Mouse (Mus musculus) cerebral cortex, adult 2 months (tissue): ENCODE measurements around the gene Zfp369.

Source experiments
- WGBS: fragments of 180-500 bp; shearing (Covaris S2); methylation state at CpG from one replicate; pipeline ENCODE4 v1.1.7; 2018; 5-methylcytosine and 5-hydroxymethylcytosine counted together

Gene Zfp369

GRCm38 (mm10) chr13:65278383-65279341, at the start of gene Zfp369:
Zfp369 (plus strand) TSS chr13:65278814.
- WGBS = under 1% methylated on average over 50 of the region's 50 CpGs

GRCm38 (mm10) chr13:65237211-65237610, 41.4 kb upstream of the Zfp369 start:
- 81% methylated on average over 9 of the region's 9 CpGs for WGBS

- WGBS = under 1% methylated on average over 28 of the region's 28 CpGs
Measured at GRCm38 (mm10) chr13:65240509-65241098, 38.0 kb upstream of the Zfp369 start.

- WGBS = under 1% methylated on average over 45 of the region's 45 CpGs
Measured at GRCm38 (mm10) chr13:65241099-65241626, 37.5 kb upstream of the Zfp369 start.

GRCm38 (mm10) chr13:65241627-65242318, 36.8 kb upstream of the Zfp369 start:
- WGBS = 3% methylated on average over 51 of the region's 51 CpGs

GRCm38 (mm10) chr13:65242319-65242787, 36.3 kb upstream of the Zfp369 start:
- WGBS = 35% methylated on average over 27 of the region's 27 CpGs

GRCm38 (mm10) chr13:65243273-65243672, 35.3 kb upstream of the Zfp369 start:
- WGBS = 93% methylated on average over 4 of the region's 4 CpGs

- 24% methylated on average over 36 of the region's 36 CpGs for WGBS
Measured at GRCm38 (mm10) chr13:65258175-65258954, 20.2 kb upstream of the Zfp369 start.

GRCm38 (mm10) chr13:65259239-65259638, 19.4 kb upstream of the Zfp369 start, which contains the start of gene Gm10775:
Gm10775 (plus strand) TSS chr13:65259539.
- WGBS = 48% methylated on average over 29 of the region's 29 CpGs

GRCm38 (mm10) chr13:65262086-65262485, 16.5 kb upstream of the Zfp369 start:
- WGBS = 97% methylated on average over 5 of the region's 5 CpGs

- 13% methylated on average over 9 of the region's 9 CpGs for WGBS
Measured at GRCm38 (mm10) chr13:65277994-65278382, 626 bp upstream of the Zfp369 start.

- 94% methylated on average over 2 of the region's 2 CpGs for WGBS
Measured at GRCm38 (mm10) chr13:65286771-65287170, 8.2 kb downstream of the Zfp369 start.

GRCm38 (mm10) chr13:65296354-65296753, 17.7 kb downstream of the Zfp369 start:
- over 99% methylated on average over 4 of the region's 4 CpGs for WGBS

GRCm38 (mm10) chr13:65310849-65311248, 32.2 kb downstream of the Zfp369 start:
- WGBS = 33% methylated on average over 12 of the region's 12 CpGs

- 29% methylated on average over 27 of the region's 27 CpGs for WGBS
Measured at GRCm38 (mm10) chr13:65311311-65311755, 32.7 kb downstream of the Zfp369 start.

GRCm38 (mm10) chr13:65311826-65312225, 33.2 kb downstream of the Zfp369 start:
- WGBS = 93% methylated on average over 9 of the region's 9 CpGs

GRCm38 (mm10) chr13:65348501-65348900, 69.9 kb downstream of the Zfp369 start:
- 54% methylated on average over 5 of the region's 5 CpGs for WGBS

GRCm38 (mm10) chr13:65351768-65352167, 73.2 kb downstream of the Zfp369 start:
- WGBS = 5% methylated on average over 33 of the region's 33 CpGs
